Mouse (Mus musculus): ENCODE data around the gene Foxa2.

- TF ChIP-seq CTCF (IDR thresholded peaks at IDR 0.05; ENCODE audit: low read depth, low read length) (no peak), POLR2A (IDR thresholded peaks at IDR 0.05; ENCODE audit: extremely low read depth, insufficient read depth, low read length) (no peak)
Observed at GRCm38 (mm10) chr2:148017782-148018690, 28.7 kb downstream of the Foxa2 start.
